Mouse (Mus musculus) CH12.LX (cell line): ENCODE measurements around the gene Snx17. TPM values are rescaled to one million over a fixed set of nuclear protein-coding genes. Genes with fewer than 3 reads are reported as not detected.

Experiments used
- DNase-seq: peaks from one replicate; pipeline ENCODE4 v3.0.0-alpha.2; 2013; ENCODE audit errors: extremely low read depth
- H3K27ac ChIP-seq: 2 replicates; pipeline ENCODE4 v1.5.1; 2012; ENCODE audit warnings: low read depth, mild to moderate bottlenecking, control low read depth, moderate library complexity; ENCODE audit not compliant: insufficient read depth
- H3K27me3 ChIP-seq: replicated peaks from 2 replicates; pipeline ENCODE3; 2012; ENCODE audit warnings: inconsistent platforms
- H3K36me3 ChIP-seq, 2 experiments: replicated peaks in 1 of 2; 2 replicates each; pipeline versions ENCODE3 to v1.6.1; 2012; ENCODE audit warnings: inconsistent platforms in 1 of 2, low read length in 1 of 2, mild to moderate bottlenecking in 1 of 2, mixed read lengths in 1 of 2, moderate library complexity in 1 of 2; ENCODE audit not compliant: control insufficient read depth in 1 of 2, insufficient read depth in 1 of 2
- H3K4me1 ChIP-seq, 2 experiments: 2 replicates each; pipeline ENCODE4 v1.6.1; 2012; ENCODE audit warnings: inconsistent platforms in 1 of 2, moderate library complexity in 1 of 2; ENCODE audit not compliant: insufficient read depth in 2 of 2, control insufficient read depth in 1 of 2
- H3K4me2 ChIP-seq: 2 replicates; pipeline ENCODE4 v1.6.1; 2012; ENCODE audit warnings: low read depth, mild to moderate bottlenecking, control low read depth; ENCODE audit not compliant: poor library complexity, insufficient read depth, severe bottlenecking
- H3K4me3 ChIP-seq, 3 experiments: fragments of 150-350 bp in 1 of 3; sonication (generic) in 1 of 3; replicated peaks in 1 of 3; 2 replicates each; pipeline versions ENCODE3 to v1.5.1; 2011 to 2012; ENCODE audit warnings: low read depth in 2 of 3, low read length in 2 of 3, mild to moderate bottlenecking in 2 of 3, moderate library complexity in 2 of 3, control low read depth in 1 of 3, improper control_type of control experiment in 1 of 3, inconsistent platforms in 1 of 3, mixed read lengths in 1 of 3; ENCODE audit not compliant: poor library complexity in 1 of 3
- H3K79me2 ChIP-seq: replicated peaks from 2 replicates; pipeline ENCODE4 v1.6.1; 2012; ENCODE audit warnings: mild to moderate bottlenecking, moderate library complexity; ENCODE audit not compliant: control insufficient read depth, poor library complexity, insufficient read depth, severe bottlenecking; ENCODE audit errors: extremely low read depth
- H3K9ac ChIP-seq: 2 replicates; pipeline ENCODE4 v1.6.1; 2012; ENCODE audit warnings: low read depth, mild to moderate bottlenecking, control low read depth, moderate library complexity; ENCODE audit not compliant: insufficient read depth
- H3K9me3 ChIP-seq: replicated peaks from 2 replicates; pipeline ENCODE3; 2012; ENCODE audit warnings: low read length, inconsistent platforms, mixed read lengths
- CHD1 ChIP-seq: IDR thresholded peaks from 2 replicates; pipeline ENCODE4 v1.6.1; 2012; ENCODE audit warnings: low read depth, low read length, improper control_type of control experiment, inconsistent platforms
- CHD2 ChIP-seq: IDR thresholded peaks from 2 replicates; pipeline ENCODE4 v1.6.1; 2011; ENCODE audit warnings: low read length, improper control_type of control experiment
- CTCF ChIP-seq, 2 experiments: IDR thresholded peaks in 1 of 2; conservative IDR thresholded peaks in 1 of 2; 2 replicates each; pipeline ENCODE4 v1.5.1; 2011 to 2012; ENCODE audit warnings: low read depth in 2 of 2, low read length in 2 of 2, improper control_type of control experiment in 1 of 2, inconsistent platforms in 1 of 2, mild to moderate bottlenecking in 1 of 2, moderate library complexity in 1 of 2
- E2F4 ChIP-seq: IDR thresholded peaks from 2 replicates; pipeline ENCODE4 v1.6.1; 2011; ENCODE audit warnings: low read depth, low read length, improper control_type of control experiment; ENCODE audit not compliant: insufficient replicate concordance
- EP300 ChIP-seq: IDR thresholded peaks from 2 replicates; pipeline ENCODE4 v1.6.1; 2011; ENCODE audit warnings: low read length, improper control_type of control experiment
- ETS1 ChIP-seq: conservative IDR thresholded peaks from 2 replicates; pipeline ENCODE4 v1.6.1; 2012; ENCODE audit warnings: low read depth, mild to moderate bottlenecking, inconsistent platforms, low read length, improper control_type of control experiment, moderate library complexity
- GABPA ChIP-seq: IDR thresholded peaks from 2 replicates; pipeline ENCODE4 v1.6.1; 2012; ENCODE audit warnings: low read depth, low read length, improper control_type of control experiment, inconsistent platforms; ENCODE audit not compliant: insufficient replicate concordance
- HCFC1 ChIP-seq: IDR thresholded peaks from 2 replicates; pipeline ENCODE4 v1.6.1; 2012; ENCODE audit warnings: low read depth, mild to moderate bottlenecking, inconsistent platforms, low read length, improper control_type of control experiment
- IRF4 ChIP-seq: IDR thresholded peaks from 2 replicates; pipeline ENCODE4 v1.6.1; 2014; ENCODE audit warnings: low read depth, mild to moderate bottlenecking, inconsistent platforms, low read length, improper control_type of control experiment
- JUN ChIP-seq: IDR thresholded peaks from 2 replicates; pipeline ENCODE4 v1.6.1; 2011; ENCODE audit warnings: low read depth, mild to moderate bottlenecking, low read length, improper control_type of control experiment, moderate library complexity; ENCODE audit not compliant: insufficient read depth
- JUND ChIP-seq: conservative IDR thresholded peaks from 2 replicates; pipeline ENCODE4 v1.6.1; 2011; ENCODE audit warnings: low read depth, low read length, improper control_type of control experiment
- MAFK ChIP-seq: IDR thresholded peaks from 2 replicates; pipeline ENCODE4 v1.6.1; 2011; ENCODE audit warnings: low read length, improper control_type of control experiment; ENCODE audit not compliant: insufficient replicate concordance
- PAX5 ChIP-seq: IDR thresholded peaks from 2 replicates; pipeline ENCODE4 v1.6.1; 2012; ENCODE audit warnings: low read length, inconsistent platforms, mixed read lengths
- POLR2A ChIP-seq: IDR thresholded peaks from 2 replicates; pipeline ENCODE4 v1.6.1; 2011; ENCODE audit warnings: low read depth, mild to moderate bottlenecking, improper control_type of control experiment, low read length
- POLR2AphosphoS2 ChIP-seq: IDR thresholded peaks from 2 replicates; pipeline ENCODE4 v1.6.1; 2011; ENCODE audit warnings: low read depth, low read length, improper control_type of control experiment
- RAD21 ChIP-seq: IDR thresholded peaks from 2 replicates; pipeline ENCODE4 v1.6.1; 2011; ENCODE audit warnings: low read depth, mild to moderate bottlenecking, low read length, improper control_type of control experiment, moderate library complexity
- RCOR1 ChIP-seq: conservative IDR thresholded peaks from 2 replicates; pipeline ENCODE4 v1.6.1; 2012; ENCODE audit warnings: low read depth, mild to moderate bottlenecking, inconsistent platforms, low read length, improper control_type of control experiment
- SIN3A ChIP-seq: IDR thresholded peaks from 2 replicates; pipeline ENCODE4 v1.6.1; 2012; ENCODE audit warnings: low read length, improper control_type of control experiment, inconsistent platforms
- TBP ChIP-seq: conservative IDR thresholded peaks from 2 replicates; pipeline ENCODE4 v1.6.1; 2011; ENCODE audit warnings: low read depth, low read length, improper control_type of control experiment
- UBTF ChIP-seq: IDR thresholded peaks from 2 replicates; pipeline ENCODE4 v1.6.1; 2012; ENCODE audit warnings: low read depth, mild to moderate bottlenecking, inconsistent platforms, low read length, improper control_type of control experiment, moderate library complexity
- USF1 ChIP-seq: IDR thresholded peaks from 2 replicates; pipeline ENCODE4 v1.6.1; 2014; ENCODE audit warnings: low read depth, mild to moderate bottlenecking, inconsistent platforms, low read length, improper control_type of control experiment
- USF2 ChIP-seq: conservative IDR thresholded peaks from 2 replicates; pipeline ENCODE4 v1.6.1; 2011; ENCODE audit warnings: low read depth, low read length, improper control_type of control experiment
- ZC3H11A ChIP-seq: IDR thresholded peaks from 2 replicates; pipeline ENCODE4 v1.6.1; 2012; ENCODE audit warnings: low read depth, mild to moderate bottlenecking, inconsistent platforms, low read length, improper control_type of control experiment
- ZKSCAN1 ChIP-seq: IDR thresholded peaks from 2 replicates; pipeline ENCODE4 v1.6.1; 2012; ENCODE audit warnings: low read depth, inconsistent platforms, low read length, improper control_type of control experiment, borderline replicate concordance
- ZMIZ1 ChIP-seq: IDR thresholded peaks from 2 replicates; pipeline ENCODE4 v1.6.1; 2012; ENCODE audit warnings: low read depth, mild to moderate bottlenecking, inconsistent platforms, low read length, improper control_type of control experiment
- dilution Hi-C: fragments of 300-500 bp; cut with MboI; formaldehyde crosslinking; loops from 2 replicates; pipeline ENCODE4 v1.14.3; 2020; ENCODE audit warnings: low sequenced_read_pairs; ENCODE audit not compliant: extremely low pct_unique_long_range_greater_than_20kb, extremely low pct_ligation_motif_present
- in situ Hi-C: fragments of 300-500 bp; cut with MboI; formaldehyde crosslinking; loops from 3 replicates; pipeline ENCODE4 v1.14.3; 2019; ENCODE audit warnings: low sequenced_read_pairs, low pct_ligation_motif_present, low pct_unique_long_range_greater_than_20kb, mixed read lengths
- polyA plus RNA-seq: library from polyadenylated mRNA; unstranded; fragments of >175 nt; gene quantifications from 2 replicates; pipeline ENCODE4 v1.2.1, GENCODE M21; 2012; ENCODE audit warnings: low read depth; ENCODE audit not compliant: insufficient read length
- total RNA-seq, 2 experiments: library from RNA; depleted of rRNA; stranded (reverse); fragments of 300-350 nt in 1 of 2; fragments of >200 nt in 1 of 2; gene quantifications; 2 replicates each; pipeline ENCODE4 v1.2.3; 2012 to 2014

Gene Snx17
- total and polyA plus RNA-seq, 3 experiments = 56.7 to 63.9 (median 61.5) TPM

DNA sequence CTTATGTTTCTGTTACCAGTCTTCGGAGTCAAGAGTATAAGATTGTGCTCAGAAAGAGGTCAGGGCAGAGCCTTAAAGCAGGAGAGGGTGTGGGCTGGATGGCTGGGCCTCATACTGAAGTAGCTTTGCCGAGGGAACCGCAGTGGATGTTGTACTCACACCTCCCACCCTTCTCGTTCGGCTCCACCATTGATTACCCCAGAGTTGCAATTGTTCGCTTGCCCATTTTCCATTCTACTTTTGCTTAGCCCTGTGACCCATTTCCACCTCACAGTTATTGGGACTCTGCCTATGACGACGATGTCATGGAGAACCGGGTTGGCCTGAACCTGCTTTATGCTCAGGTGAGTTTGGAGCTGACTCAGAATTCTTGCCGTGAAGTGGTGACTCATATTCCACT lies 3.2 kb downstream of the Snx17 start:
- no peak overlapping the region for H3K4me3 ChIP-seq
- dilution Hi-C loops (no loop called here), in situ Hi-C loops (no loop called here)
- no peak overlapping the region for H3K27ac ChIP-seq
- no peak overlapping the region for H3K4me2 ChIP-seq
- no peak for TF ChIP-seq HCFC1
- no peak for TF ChIP-seq RCOR1
- no peak for TF ChIP-seq PAX5
- TF ChIP-seq JUND = no peak
- no peak for TF ChIP-seq UBTF
- TF ChIP-seq SIN3A = no peak
- TF ChIP-seq CHD2 = no peak
- TF ChIP-seq USF2 = no peak
- TF ChIP-seq TBP = no peak
- no peak for TF ChIP-seq ETS1
- no peak for TF ChIP-seq POLR2AphosphoS2
- no peak for TF ChIP-seq MAFK
- TF ChIP-seq USF1 = no peak
- H3K27me3 ChIP-seq = no peaks in the 10 kb centered on the region
- H3K9ac ChIP-seq = no peak overlapping the region
- H3K4me1 ChIP-seq = peaks cover 8 to 36% of the 10 kb centered on the region in 2 experiments
- H3K79me2 ChIP-seq = peaks cover 34% of the 10 kb centered on the region
- no peak for DNase-seq
- H3K9me3 ChIP-seq = no peaks in the 10 kb centered on the region
- peaks cover 58 to 68% of the 10 kb centered on the region in 2 experiments for H3K36me3 ChIP-seq

DNA sequence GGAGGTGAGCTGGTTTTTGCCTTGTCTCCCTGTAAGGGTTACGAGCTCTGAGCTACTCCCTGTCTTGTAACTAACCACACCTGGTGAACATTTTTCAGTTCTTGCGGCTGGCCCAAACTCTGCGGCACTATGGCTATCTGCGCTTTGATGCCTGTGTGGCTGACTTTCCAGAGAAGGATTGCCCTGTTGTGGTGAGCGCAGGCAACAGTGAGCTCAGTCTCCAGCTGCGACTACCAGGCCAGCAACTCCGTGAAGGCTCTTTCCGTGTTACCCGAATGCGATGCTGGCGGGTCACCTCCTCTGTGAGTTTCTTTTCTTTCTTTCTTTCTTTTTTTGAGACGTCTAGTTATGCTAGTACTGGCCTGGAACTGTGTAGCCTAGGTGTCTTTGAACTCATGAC lies 4.0 kb downstream of the Snx17 start:
- H3K4me1 ChIP-seq = peaks cover 8 to 29% of the 10 kb centered on the region in 2 experiments

More for the DNA sequence above, 4.0 kb downstream of the Snx17 start:
- TF ChIP-seq POLR2AphosphoS2 (no peak), E2F4 (no peak), GABPA (no peak), ZKSCAN1 (no peak), CTCF (conservative IDR thresholded peaks at IDR 0.05 in 1 of 2, IDR thresholded peaks at IDR 0.05 in 1 of 2; ENCODE audit: low read depth in 2 of 2, low read length in 2 of 2) (no peak), CHD1 (no peak), RAD21 (no peak), IRF4 (no peak), PAX5 (no peak), ZC3H11A (no peak), RCOR1 (no peak), TBP (no peak), ZMIZ1 (no peak), POLR2A (no peak), EP300 (no peak), USF2 (no peak), JUN (no peak), CHD2 (no peak), USF1 (no peak)
- no peak overlapping the region for H3K4me2 ChIP-seq
- no peak overlapping the region for H3K4me3 ChIP-seq
- H3K27ac ChIP-seq = no peak overlapping the region
- no peaks in the 10 kb centered on the region for H3K27me3 ChIP-seq
- H3K9me3 ChIP-seq = no peaks in the 10 kb centered on the region
- in situ Hi-C loops (no loop called here), dilution Hi-C loops (no loop called here)
- peaks cover 56 to 65% of the 10 kb centered on the region in 2 experiments for H3K36me3 ChIP-seq
- peaks cover 26% of the 10 kb centered on the region for H3K79me2 ChIP-seq
- no peak overlapping the region for H3K9ac ChIP-seq
- no peak for DNase-seq
